Mouse (Mus musculus): ENCODE measurements around the gene Snx14.
"Not testable (repeated sequence)": the region's sequence is repeated elsewhere in the genome, so short reads cannot be mapped to it uniquely, and the experiment has no call there.

GRCm38 (mm10) chr9:88461017-88461416 is 22.3 kb upstream of the Snx14 start:
- not testable (repeated sequence) for TF ChIP-seq CTCF (IDR thresholded peaks at IDR 0.05); POLR2A (IDR thresholded peaks at IDR 0.05; ENCODE audit: insufficient read depth, low read depth, low read length)

All from heart, adult 2 months (tissue).